Mouse (Mus musculus): Measurements from ENCODE around the gene Kcnq4.

Gene Kcnq4

DNA sequence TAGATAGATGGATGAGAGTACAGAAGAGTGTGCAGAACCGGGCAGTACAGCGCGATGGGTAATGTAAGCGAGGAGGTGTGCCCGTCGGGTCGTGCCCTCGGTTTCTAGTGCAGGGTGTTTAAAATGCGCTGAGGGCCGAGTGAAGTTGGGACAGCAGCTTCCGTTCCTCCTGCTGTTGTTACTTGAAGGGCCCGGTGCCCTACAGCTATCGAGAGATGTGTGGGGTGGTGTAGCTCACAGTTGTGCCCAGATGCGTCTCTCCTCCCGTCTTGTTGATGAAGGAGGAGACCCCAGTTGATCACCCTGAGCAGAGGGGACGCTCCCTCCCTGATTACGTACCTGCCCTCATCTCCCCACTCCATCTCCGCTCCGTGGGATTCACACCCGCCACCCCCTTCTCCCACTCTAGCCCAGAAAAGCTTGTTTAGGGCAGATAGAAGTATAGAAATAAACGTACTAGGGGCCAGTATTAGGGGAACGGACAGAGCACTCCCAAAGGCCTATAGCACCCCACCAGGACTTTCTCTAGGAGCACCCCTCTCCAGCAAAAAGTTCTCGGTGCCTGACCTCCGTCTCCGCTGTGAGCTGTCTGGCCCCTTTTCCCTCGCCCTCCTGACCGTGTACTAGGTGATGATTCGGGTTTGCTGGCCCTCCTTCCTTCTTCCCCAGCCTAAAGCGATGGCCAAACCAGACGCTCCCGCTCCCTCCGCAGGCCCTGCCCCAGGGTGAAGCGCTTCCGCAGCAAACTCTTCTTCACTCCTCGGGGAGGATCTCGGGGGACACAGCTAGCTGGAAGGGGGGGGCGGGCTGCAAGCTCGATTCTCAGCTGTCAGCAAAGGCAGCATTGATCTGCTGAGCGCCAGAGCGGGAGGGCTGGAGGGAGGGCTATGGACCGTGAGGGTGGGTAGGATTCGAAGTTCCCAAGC is at the start of gene Kcnq4:
TSS of gene Kcnq4 (minus strand) at position 672 of the 926 bp plus-strand sequence.
- ChIA-PET POLR2A (interaction anchor here in 3 of 4 experiments (0.6 to 2.3 kb wide), 13 partner anchors 10 to 203 kb away, joined by 3 to 6 read pairs (median 4); partner anchors contain the start of genes Zfp69 (in 2 of the 3), Ctps (in 1 of the 3) and Exo5 (in 1 of the 3)), CTCF (interaction anchor here in 1 of 4 experiments (0.8 to 1.0 kb wide), 2 partner anchors 66 to 159 kb away, joined by 3 to 4 read pairs; no protein-coding TSS in a partner anchor)

DNA sequence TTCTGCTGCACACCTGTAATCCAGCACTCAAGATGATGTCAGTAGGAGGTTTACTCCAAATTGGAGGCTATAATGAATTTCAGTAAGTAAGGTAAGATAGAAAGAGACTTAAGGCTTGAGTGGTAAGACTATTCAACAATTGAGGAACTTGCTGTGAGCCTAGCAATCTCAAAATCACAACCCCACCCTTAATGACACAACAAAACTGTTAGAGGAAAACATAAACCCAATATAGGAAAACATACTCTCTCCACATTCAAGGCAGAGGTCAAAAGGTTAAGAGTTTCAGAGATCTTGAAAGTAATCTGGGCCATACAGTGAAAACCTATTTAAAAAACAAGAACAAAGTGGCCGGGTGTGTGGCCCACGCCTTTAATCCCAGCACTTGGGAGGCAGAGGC is 48.3 kb upstream of the Kcnq4 start:
- POLR2A ChIA-PET: interaction anchor here in 2 of 4 experiments (0.7 to 1.4 kb wide), 5 partner anchors 8 to 131 kb away, joined by 3 to 4 read pairs (median 3); no protein-coding TSS in a partner anchor
- CTCF ChIA-PET: no interaction called here

DNA sequence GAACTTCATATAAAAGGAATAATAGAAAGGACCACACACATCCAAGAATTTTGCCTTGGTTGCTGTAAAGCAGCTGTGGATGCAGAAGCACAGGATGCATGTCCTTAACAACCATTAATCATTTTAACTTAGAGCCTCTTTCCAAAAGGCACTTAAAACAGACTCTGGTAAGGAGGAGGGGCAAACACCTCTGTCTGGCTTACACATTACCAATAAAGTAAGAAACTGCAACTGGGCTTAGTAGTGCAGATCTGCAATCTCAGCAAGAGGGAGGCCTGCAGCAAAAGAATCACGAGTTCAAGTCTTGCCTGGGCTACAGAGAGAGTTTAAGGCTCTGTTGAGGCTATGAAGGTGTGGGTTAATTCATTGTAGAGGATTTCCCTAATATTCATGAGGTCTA is 47.2 kb upstream of the Kcnq4 start:
- POLR2A ChIA-PET: interaction anchor here in 2 of 4 experiments (0.6 to 2.2 kb wide), 9 partner anchors 9 to 30 kb away, joined by 3 to 15 read pairs (median 3); no protein-coding TSS in a partner anchor
- CTCF ChIA-PET: interaction anchor here in 1 of 4 experiments (0.6 kb wide), 1 partner anchor 205 kb away, joined by 3 read pairs; no protein-coding TSS in a partner anchor

DNA sequence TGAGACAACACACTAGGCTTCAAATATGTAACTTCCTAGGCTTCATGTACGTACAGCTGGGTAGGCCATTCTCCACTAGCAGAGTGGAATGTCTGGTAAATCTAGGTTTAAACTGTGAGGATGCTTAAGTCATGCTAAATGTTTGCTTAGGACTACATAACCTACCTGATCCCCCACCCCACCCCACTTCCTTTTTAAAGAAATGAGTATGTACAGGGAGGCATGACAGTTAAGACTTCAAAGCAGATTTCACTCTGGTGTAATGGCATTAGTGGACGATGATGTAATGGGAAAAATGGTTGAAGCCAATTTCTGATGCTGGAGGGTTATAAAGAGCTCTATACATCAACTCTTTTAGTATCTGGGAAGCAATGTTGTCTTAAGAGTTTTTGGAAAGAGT is 44.5 kb upstream of the Kcnq4 start:
- ChIA-PET POLR2A (interaction anchor here in 2 of 4 experiments (0.9 to 3.8 kb wide), 9 partner anchors 11 to 127 kb away, joined by 3 to 22 read pairs (median 5); partner anchors contain the start of gene Cited4 (in 1 of the 2)), CTCF (no interaction called here)

DNA sequence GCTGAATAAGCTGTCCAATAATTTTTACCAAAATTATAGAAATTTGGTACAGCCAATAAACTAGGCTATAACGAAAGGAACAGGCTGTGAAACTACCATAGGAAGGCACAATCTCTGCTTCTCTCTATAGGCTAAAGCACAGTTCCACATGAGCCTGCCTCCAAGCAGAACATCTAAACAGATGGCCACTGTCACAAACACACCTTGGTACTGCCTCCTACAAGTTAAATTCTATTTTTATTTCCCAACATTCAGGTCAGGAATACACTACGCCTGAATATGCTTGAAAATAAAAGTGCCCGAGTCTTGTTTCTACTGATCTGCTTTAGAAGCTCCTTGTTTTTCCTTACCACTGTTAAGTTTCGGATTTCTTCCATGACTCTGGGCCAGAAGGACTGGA is 41.6 kb upstream of the Kcnq4 start:
- CTCF ChIA-PET: no interaction called here
- POLR2A ChIA-PET: interaction anchor here in 2 of 4 experiments (1.1 to 1.7 kb wide), 3 partner anchors 9 to 33 kb away, joined by 3 to 4 read pairs (median 3); no protein-coding TSS in a partner anchor

DNA sequence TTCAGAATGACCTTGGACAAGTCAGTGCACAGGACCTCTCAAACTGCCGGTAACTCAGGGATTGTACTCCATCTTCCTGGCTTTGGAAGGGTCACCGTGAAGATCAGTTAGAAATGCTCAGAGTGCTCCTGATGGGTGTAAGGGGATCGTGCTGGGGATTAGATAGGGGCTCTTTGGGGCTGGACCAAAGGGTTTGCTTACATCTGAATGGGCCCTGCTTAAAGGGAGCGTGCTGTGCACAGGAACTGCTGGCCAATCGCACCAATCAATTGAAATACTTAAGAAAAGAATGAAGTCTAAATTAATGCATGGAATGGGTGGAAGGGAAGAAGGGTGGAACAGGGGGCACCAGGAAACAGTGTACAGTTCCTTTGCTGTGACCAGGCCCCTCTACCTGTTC is 7.4 kb upstream of the Kcnq4 start:
- POLR2A ChIA-PET: interaction anchor here in 1 of 4 experiments (1.0 kb wide), 1 partner anchor 14 kb away, joined by 5 read pairs; no protein-coding TSS in a partner anchor
- CTCF ChIA-PET: interaction anchor here in 2 of 4 experiments (0.6 to 1.1 kb wide), 4 partner anchors 29 to 166 kb away, joined by 3 to 4 read pairs (median 3); no protein-coding TSS in a partner anchor

DNA sequence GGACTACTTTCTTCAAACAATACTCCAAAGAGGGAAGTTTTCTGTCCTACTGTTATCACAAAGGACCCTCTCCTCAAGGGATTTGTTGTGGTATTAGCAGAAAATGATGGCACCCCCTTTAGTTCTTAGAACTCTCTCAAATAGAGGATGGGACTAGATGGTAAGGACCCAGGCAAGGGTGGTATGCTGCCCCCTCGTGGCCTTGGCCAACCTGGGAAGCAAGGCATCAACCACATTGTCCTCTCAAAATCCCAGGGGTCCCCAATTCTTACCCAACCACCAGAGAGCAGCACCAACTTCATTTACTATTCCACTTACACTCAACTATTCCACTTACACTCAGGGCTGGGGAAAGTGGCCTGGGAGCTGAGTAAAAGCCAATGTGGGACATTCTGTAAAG is 6.9 kb upstream of the Kcnq4 start:
- ChIA-PET CTCF (interaction anchor here in 2 of 4 experiments (0.6 to 1.1 kb wide), 5 partner anchors 29 to 185 kb away, joined by 3 to 4 read pairs (median 3); partner anchors contain the start of gene Ctps (in 1 of the 2)), POLR2A (interaction anchor here in 1 of 4 experiments (0.6 kb wide), 1 partner anchor 455 kb away, joined by 3 read pairs; no protein-coding TSS in a partner anchor)

DNA sequence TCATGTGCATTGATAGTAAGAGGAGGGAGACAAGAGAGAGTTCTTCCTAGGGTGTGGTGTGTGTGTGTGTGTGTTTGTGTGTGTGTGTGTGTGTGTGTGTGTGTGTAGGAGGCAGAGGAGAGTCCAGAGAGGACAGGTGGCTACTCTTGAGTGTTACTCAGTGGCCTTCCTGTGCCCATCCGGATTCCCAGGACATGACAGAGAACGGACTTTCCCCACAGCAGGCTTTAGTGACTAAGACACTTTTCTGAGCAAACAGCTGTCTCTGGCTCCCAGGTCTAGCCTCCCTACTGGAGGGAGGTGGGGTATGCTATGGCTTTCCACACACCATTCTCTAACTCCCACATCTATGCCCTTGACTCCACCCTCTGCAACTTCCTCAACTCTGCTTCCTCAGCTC is 1.2 kb upstream of the Kcnq4 start:
- POLR2A ChIA-PET: interaction anchor here in 3 of 4 experiments (0.6 to 2.3 kb wide), 9 partner anchors 10 to 932 kb away, joined by 3 to 6 read pairs (median 3); partner anchors contain the start of genes Ctps (in 1 of the 3), Exo5 (in 1 of the 3) and Zfp69 (in 1 of the 3)
- CTCF ChIA-PET: interaction anchor here in 1 of 4 experiments (0.6 to 0.7 kb wide), 2 partner anchors 48 to 290 kb away, joined by 4 read pairs; no protein-coding TSS in a partner anchor

DNA sequence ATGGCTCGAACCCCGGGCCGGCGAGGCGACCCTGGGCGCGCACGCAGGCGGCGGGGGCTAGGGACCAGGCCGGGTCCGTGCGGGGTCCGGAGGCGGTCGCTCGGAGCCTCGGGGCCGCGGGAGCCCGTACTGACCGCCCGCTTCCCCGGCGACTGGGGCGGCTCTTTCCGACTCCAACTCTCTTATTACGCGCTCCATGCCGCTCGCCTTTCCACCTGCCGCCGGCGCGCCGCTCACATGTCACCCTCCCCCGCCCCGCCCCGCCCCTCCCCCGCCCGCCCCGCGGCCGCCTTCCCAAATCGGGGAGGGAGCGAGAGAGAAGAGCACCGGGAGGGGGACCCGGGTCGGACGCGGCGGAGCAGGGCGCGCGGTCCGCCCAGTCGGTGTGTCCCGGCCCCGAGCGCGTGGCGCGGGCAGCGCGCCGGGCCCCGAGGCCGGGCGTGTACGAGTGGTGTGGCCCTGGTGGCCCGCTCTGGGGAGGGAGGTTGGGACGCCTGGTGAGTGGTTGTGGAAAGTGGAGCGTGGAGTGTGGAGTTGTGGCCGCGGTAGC is 1.1 kb downstream of the Kcnq4 start:
- ChIA-PET CTCF (no interaction called here), POLR2A (interaction anchor here in 2 of 4 experiments (0.6 to 1.2 kb wide), 5 partner anchors 11 to 204 kb away, joined by 3 to 5 read pairs (median 3); partner anchors contain the start of genes Ctps (in 1 of the 2) and Zfp69 (in 1 of the 2))

DNA sequence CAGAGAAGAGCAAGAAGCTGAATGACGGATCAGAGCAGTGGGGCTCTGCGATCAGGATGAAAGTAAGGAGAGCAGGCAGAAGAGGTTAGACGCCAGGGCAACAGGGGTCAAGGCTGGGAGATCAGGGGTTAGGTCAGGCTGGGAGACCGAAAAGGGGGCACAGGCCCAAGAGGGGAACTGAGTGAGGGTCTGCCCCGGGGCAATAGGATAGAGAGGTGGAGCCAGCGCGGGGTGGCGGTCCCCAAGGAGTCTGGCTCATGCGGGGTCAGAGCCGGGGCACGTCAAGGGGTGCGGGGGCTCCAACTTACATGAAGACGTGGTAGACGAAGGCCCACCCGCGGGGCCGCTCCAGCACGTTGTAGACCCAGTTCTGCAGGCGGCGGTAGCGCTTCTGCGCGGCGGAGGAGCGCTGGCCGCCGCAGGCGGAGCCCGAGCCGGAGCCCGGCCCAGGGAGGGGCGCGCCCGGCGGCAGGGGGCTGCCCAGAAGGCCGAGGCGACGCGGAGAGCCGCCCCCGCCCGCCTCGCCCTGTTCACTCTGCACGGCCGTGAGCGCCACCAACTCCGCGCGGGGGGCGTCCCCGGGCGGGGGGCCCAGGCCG is 1.8 kb downstream of the Kcnq4 start:
- CTCF ChIA-PET: interaction anchor here in 1 of 4 experiments (1.5 kb wide), 1 partner anchor 10 kb away, joined by 3 read pairs; no protein-coding TSS in a partner anchor
- POLR2A ChIA-PET: interaction anchor here in 2 of 4 experiments (0.9 to 1.7 kb wide), 4 partner anchors 9 to 35 kb away, joined by 3 to 4 read pairs (median 4); no protein-coding TSS in a partner anchor

DNA sequence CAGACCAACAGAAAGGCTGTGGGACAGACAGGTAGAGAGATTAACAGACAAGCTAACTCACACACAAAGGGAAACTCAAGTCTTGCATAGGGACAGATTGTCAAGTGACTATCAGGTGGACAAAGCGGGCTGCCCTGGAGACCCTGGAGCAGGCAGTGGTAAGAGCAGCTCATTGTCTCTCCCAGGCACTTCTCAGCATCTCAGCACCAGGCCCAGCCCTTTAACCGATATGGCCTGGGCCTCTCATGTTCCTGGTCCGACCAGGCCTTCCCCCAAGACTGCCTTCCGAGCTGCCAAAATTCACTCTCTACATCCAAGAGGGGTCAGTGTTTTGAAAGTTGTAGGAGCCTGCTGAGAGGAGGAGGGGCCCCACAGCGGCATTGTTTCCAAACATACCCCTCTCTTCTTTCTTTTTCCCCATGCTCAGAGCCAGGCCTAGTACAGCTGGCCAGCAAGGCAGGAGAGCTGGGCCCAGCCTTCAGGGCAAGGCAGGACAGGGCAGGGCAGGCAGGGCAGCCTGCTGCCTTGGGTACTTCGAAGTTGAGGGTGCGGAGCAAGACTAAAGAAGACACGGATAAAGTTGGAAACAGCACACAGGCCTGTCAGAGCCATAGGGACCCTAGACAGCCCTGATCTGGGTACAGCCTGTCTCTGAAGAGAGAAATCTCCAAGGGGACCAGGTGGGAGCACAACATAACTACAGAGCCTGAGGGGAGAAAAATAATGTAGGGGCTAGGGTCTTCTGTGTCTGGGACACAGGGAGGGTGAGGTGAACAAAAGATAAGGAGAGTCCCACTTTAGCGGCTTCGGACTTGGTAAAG is 2.5 kb downstream of the Kcnq4 start:
- ChIA-PET POLR2A (interaction anchor here in 3 of 4 experiments (0.6 to 1.7 kb wide), 6 partner anchors 9 to 193 kb away, joined by 3 to 4 read pairs (median 4); no protein-coding TSS in a partner anchor), CTCF (interaction anchor here in 2 of 4 experiments (0.7 to 1.5 kb wide), 3 partner anchors 10 to 156 kb away, joined by 3 read pairs; no protein-coding TSS in a partner anchor)

DNA sequence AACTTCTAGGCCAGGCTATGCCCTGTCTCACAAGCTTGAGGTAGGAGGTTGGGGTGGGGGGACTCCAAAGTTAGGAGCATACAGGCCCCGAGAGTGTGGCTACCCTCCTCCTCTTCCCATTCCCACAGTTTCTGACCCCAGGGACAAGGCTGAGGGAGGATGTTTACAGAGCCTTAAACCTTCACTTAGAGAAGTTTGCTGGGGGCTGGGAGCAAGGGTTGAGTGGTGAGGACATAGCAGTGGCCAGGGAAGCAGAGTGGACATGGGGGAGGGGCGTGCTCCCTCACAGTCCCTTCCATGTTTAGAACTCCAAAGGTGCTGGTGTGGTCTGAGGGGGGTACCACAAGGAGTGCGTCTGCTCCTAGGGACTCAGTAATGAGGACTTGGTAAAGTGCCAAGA is 4.8 kb downstream of the Kcnq4 start:
- ChIA-PET CTCF (no interaction called here), POLR2A (interaction anchor here in 1 of 4 experiments (2.0 kb wide), 1 partner anchor 11 kb away, joined by 4 read pairs; no protein-coding TSS in a partner anchor)

DNA sequence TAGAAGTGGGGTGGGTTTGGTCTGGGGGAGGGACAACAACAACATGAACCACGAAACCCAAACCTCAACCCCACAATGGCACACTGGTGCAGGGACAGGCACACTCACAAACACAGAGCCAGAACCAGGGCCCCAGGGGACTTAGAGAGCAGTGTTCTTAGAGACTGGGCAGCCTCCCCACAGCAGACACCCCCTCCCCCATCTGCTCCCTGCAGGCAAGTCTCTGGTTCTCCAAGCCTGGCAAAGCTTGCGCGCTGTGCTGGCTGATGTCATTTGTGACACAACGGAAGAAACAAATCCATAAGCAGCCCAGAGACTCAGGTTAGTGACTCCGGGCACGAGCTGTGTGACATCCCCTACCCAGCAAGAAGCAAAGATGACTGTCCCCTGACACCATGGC is 7.1 kb downstream of the Kcnq4 start:
- ChIA-PET CTCF (no interaction called here), POLR2A (interaction anchor here in 1 of 4 experiments (1.0 to 1.1 kb wide), 2 partner anchors 8 to 24 kb away, joined by 3 to 4 read pairs; no protein-coding TSS in a partner anchor)

DNA sequence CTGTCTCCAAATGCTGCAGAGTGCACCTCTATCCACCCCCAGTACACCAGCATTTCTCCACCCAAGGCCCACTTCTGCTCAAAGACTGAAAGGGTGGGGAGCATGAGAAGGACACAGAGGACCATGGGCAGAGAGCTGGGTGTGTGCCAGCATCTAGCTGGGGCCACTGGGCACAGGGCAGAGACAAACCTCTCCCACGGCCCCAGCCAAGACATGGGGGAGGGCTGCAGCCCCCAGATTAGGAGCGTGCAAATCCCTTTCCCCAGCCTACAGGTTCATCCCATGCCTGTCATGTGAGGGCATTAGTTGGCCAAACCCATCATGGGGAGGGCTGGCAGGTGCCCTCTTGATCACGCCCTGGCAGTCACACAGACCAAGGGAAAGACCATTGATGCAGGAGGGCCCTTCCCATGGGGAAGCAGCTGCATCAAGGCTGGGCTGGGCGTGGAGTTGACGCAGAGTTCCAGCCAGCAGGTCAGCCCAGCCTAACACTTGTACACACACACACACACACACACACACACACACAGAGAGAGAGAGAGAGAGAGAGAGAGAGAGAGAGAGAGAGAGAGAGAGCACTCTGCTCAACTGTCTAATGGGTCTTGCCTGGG is 14.3 kb downstream of the Kcnq4 start:
- ChIA-PET POLR2A (interaction anchor here in 1 of 4 experiments (0.6 to 1.1 kb wide), 4 partner anchors 9 to 122 kb away, joined by 3 to 4 read pairs (median 4); no protein-coding TSS in a partner anchor), CTCF (interaction anchor here in 1 of 4 experiments (0.6 kb wide), 1 partner anchor 328 kb away, joined by 8 read pairs; no protein-coding TSS in a partner anchor)

DNA sequence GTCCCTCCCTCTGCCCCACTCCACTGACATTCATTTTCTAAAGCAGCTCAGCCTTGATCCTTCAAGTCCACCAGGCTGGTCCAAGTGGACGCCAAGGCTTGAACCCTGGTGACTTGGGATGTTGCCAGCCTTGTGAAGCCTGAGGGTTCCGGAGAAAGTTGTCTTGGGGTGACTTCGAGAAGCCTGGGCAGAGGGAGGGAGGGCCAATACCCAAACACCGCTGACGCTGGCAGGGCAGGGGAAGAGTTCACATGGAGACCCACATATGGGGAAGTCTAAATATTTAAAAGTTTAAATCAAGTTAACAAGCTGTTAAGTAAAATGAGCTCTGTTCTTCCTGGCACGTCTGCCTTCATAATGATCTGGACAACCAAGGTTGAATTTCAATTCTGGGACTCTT is 15.7 kb downstream of the Kcnq4 start:
- ChIA-PET POLR2A (interaction anchor here in 3 of 4 experiments (0.6 to 1.4 kb wide), 7 partner anchors 9 to 135 kb away, joined by 3 to 4 read pairs (median 4); no protein-coding TSS in a partner anchor), CTCF (interaction anchor here in 1 of 4 experiments (0.7 kb wide), 1 partner anchor 51 kb away, joined by 3 read pairs; no protein-coding TSS in a partner anchor)

DNA sequence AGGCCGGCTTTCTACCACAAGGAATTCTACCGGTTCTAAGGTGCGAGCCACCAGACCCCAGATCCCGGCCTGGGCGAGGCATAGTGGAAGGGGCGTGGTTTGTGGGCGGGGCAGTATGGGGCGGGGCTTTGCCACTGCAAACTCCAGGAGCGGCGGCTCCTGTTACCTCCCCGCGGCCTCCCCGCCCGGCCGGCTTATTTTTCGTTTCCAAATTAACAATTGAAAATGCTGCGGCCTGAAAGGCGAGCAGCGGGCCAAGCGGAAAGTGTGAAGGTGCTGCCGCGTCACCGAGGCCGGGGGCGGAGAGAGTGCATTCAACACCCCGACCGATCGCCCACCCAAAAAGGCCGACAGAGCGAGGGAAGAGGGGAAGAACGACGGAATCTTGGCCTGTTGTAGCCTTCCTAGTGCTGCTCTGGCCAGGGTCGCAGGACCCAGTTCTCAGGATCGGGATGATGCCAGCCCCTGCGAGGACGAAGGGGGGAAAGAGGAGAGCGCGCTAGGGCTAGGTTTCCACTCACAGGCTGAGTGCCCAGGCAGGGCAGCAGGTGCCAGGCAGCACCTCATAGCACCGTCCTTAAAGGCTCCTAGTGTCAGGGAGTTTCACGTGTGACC is 17.3 kb downstream of the Kcnq4 start:
- ChIA-PET POLR2A (interaction anchor here in 2 of 4 experiments (1.4 to 2.1 kb wide), 2 partner anchors 15 kb away, joined by 3 to 5 read pairs; no protein-coding TSS in a partner anchor), CTCF (interaction anchor here in 2 of 4 experiments (1.4 to 1.6 kb wide), 3 partner anchors 38 to 141 kb away, joined by 4 to 5 read pairs (median 4); no protein-coding TSS in a partner anchor)

Measured in embryonic stem cell, embryonic (primary cell).